Comparison of ENCODE assay signal across 16 mouse cellular contexts in the genomic region with DNA sequence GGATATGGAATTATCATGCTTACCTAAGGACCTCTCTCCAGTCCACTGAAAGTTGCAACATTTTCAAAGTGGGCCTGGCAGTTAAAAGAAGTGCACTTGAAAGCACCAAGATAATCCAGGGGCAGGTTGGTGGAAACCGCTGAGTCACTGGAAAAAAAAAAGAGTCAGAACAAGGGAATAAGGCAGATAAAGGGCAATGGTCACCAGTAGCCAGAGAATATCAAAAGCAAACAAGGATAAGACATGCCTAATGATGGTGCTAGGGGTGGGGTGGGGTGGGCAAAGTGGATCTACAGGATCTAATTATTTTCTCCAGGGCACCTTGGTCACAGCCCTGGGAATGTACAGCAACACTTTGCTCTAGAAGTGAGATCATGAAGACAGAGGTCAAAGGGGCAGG.
"Had no signal": no experiment of that assay in that cellular context is flagged by ENCODE, and none has a peak within 500 bp of the region (broad histone marks: within the 10 kb centered on the region; RNA-seq: fewer than 3 reads in every experiment).

No protein-coding gene starts in this region.

- H3K36me3 ChIP-seq: limb, embryonic 15.5 days; liver, embryonic 13.5 days; midbrain, embryonic 12.5 days; neural tube, embryonic 15.5 days had no signal

- H3K4me1 ChIP-seq: limb, embryonic 15.5 days; liver, embryonic 13.5 days; midbrain, embryonic 12.5 days; neural tube, embryonic 15.5 days had no signal

- H3K4me2 ChIP-seq: limb, embryonic 15.5 days; liver, embryonic 13.5 days; midbrain, embryonic 12.5 days; neural tube, embryonic 15.5 days had no signal

- ATAC-seq: liver, postnatal 0 days had no signal

- DNase-seq: kidney, adult 11 months; kidney, adult 9 months; kidney, postnatal 36 days; layer of hippocampus, adult 9-11 months; layer of hippocampus, postnatal 36 days; liver, embryonic 13.5 days; liver, postnatal 0 days; right cerebral cortex, adult 18-20 months; right cerebral cortex, postnatal 25 days; thymus, postnatal 36 days had no signal

- H3K9ac ChIP-seq: limb, embryonic 15.5 days; liver, embryonic 13.5 days; liver, postnatal 0 days; midbrain, embryonic 12.5 days; neural tube, embryonic 15.5 days had no signal

- H3K27ac ChIP-seq: kidney, postnatal 0 days; limb, embryonic 15.5 days; liver, embryonic 13.5 days; macrophage; midbrain, embryonic 12.5 days; neural tube, embryonic 15.5 days had no signal

- H3K4me3 ChIP-seq: limb, embryonic 15.5 days; liver, embryonic 13.5 days; midbrain, embryonic 12.5 days; myocyte; neural tube, embryonic 15.5 days had no signal

- H3K27me3 ChIP-seq: limb, embryonic 15.5 days; liver, embryonic 13.5 days; neural tube, embryonic 15.5 days had no signal

- H3K9me3 ChIP-seq: limb, embryonic 15.5 days; liver, embryonic 13.5 days; midbrain, embryonic 12.5 days; neural tube, embryonic 15.5 days had no signal
